Mouse (Mus musculus): Measurements from ENCODE around the gene Pla2g4d. TPM values are rescaled to one million over a fixed set of nuclear protein-coding genes. Genes with fewer than 3 reads are reported as not detected.

Pla2g4d gene
- polyA plus RNA-seq, 1 experiment from 2014 or later, result 0.05 TPM

Other genes with a start within 250 kb of the Pla2g4d start
- gene Ehd4, start 134.6 kb downstream of the Pla2g4d start, polyA plus RNA-seq (2015; fragmentation: Nextera tagmentation; extraction: Ambion mirVana), result 57.3 and 66.6 TPM in 2 replicates
- gene Pla2g4e, start 43.9 kb downstream of the Pla2g4d start, polyA plus RNA-seq (2015; fragmentation: Nextera tagmentation; extraction: Ambion mirVana), result 0.05 and 0.10 TPM in 2 replicates
- gene Pla2g4f, start 25.0 kb upstream of the Pla2g4d start, polyA plus RNA-seq (2015; fragmentation: Nextera tagmentation; extraction: Ambion mirVana), result 0.28 TPM in 1 of 2 replicates, not detected in the other
- gene Vps39, start 63.9 kb upstream of the Pla2g4d start, polyA plus RNA-seq (2015; fragmentation: Nextera tagmentation; extraction: Ambion mirVana), result 17.5 and 19.7 TPM in 2 replicates
- gene Ganc, start 114.7 kb upstream of the Pla2g4d start, polyA plus RNA-seq (2015; fragmentation: Nextera tagmentation; extraction: Ambion mirVana), result 10.7 and 10.8 TPM in 2 replicates
- 9.4 and 10.8 TPM in 2 replicates for gene Tmem87a, start 114.9 kb upstream of the Pla2g4d start, polyA plus RNA-seq (2015; fragmentation: Nextera tagmentation; extraction: Ambion mirVana)
- gene Capn3, start 166.8 kb upstream of the Pla2g4d start, polyA plus RNA-seq (2015; fragmentation: Nextera tagmentation; extraction: Ambion mirVana), result 1.8 and 2.2 TPM in 2 replicates

Measured in kidney, embryonic 15.5 days (tissue).